Mouse (Mus musculus) CD4-positive, CD25-positive, alpha-beta regulatory T cell, adult 2 months (primary cell): ENCODE measurements at regions not wholly inside any gene's neighbourhood (a gene's known extent, or its start where the extent isn't known, plus 50 kb on each side); places are given as distances from the start of the nearest gene placed in this dataset.

Source experiments
- DNase-seq: peaks from one replicate; pipeline ENCODE4 v3.0.0-alpha.2; 2012; ENCODE audit warnings: low read depth, low spot score

DNA sequence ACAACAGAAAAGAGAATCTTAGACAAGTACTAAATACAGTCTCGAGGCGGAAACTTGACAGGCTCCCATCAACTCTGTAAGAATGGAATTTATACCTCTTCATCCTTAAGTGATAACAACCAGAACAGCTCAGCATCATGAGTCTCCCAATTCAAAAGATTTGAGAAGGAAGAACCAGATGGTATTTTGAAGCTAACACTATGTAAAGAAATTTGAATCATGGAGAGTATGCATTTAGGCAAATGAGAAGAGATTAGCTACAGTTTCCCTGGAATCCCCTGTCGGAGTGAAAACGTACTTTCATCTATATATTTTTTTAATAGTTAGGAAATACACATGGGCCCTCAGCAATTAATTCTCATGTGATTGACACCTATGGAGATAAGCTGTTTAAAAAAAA, 140.9 kb downstream of the Nrip1 start:
- no peak for DNase-seq

DNA sequence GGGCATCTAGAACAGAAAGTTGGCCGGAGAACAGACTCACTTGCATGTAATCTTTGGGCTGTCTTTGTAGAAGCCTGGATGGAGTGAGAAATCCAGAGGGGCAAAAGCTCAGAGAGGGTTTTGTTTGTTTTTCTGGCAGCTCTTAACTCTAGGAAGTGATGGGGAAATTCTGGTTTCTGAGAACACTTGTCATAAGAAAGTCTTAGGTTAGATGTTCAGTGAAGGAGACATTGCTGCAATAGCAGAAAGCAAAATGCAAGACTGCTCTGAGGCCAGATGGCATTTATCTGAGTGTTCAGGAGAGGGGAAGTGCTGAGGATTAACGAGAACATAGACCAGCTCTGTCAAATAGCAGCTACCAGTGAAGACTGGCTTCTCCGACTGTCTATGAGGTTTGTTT, 141.5 kb downstream of the Nrip1 start:
- DNase-seq = no peak

DNA sequence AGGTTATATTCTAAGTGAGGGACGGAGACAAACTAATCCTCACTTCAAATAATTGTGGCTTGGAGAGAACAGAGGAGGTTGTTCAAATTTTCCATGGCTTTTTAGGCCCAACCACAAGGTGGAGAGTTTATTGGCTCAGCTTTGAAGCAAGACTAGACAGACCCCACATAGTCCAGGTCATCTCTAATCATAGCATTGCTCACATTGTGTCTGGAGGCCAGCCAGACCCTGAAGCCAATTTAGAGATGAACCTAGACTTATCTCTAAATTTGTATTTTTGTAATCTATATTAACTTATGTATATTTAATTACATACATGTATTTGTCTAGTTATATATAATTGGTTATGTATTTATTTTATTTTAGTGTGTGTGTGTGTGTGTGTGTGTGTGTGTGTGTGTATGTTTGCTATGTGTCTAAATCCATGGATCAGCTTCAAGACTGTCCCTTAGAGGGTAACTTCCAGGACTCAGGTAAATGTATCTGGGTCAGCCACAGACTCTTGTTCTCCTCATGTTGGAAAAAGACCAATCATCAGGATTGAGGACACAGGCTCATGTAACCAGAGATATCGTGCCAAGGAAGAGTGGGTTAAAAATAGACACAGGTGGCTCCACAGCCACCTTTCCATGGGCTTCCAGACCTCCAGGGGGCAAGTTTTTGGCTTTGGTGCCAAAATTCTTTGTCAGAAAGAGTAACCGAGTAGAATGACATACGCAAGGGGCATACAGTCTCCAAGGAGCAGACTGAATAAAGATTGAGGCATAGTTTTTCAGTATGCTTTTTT, 142.9 kb downstream of the Nrip1 start:
- no peak for DNase-seq

DNA sequence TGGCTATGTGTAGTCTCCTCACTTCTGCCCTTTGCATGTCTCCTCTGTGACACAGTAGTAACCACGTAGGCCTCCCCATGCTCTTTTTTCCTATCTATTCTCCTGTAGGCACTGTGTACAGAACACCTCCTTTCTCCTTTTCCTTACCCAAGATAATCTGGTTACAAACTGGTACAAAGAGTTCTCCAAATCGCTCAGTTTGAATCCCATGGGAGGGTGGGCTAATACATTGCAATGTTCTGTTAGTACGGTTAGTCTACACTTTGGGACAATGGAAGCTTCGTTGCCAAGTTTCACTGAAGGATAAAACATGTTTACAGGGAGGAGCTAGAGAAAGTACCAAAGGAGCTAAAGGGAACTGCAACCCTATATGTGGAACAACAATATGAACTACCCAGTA, 145.2 kb downstream of the Nrip1 start:
- no peak for DNase-seq

DNA sequence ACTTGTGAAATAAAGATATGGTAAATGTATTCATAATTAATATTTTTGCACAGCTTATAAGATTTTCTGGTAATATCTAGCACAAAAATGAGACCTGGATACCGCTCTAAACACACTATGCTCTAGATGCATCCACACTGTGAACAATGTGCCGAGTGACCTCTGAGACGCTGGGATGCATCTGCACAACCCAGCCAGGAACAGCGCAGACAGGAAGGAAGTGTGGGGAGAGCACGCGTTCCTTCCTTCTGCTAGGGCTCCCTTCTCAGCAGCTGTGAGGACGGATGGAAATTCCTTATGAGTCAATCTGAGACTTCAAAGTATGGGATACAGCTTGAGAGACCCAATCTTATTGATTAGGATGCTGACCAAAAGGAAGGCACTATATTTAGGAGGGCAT, 147.2 kb downstream of the Nrip1 start:
- peak; percentile 47 for DNase-seq

DNA sequence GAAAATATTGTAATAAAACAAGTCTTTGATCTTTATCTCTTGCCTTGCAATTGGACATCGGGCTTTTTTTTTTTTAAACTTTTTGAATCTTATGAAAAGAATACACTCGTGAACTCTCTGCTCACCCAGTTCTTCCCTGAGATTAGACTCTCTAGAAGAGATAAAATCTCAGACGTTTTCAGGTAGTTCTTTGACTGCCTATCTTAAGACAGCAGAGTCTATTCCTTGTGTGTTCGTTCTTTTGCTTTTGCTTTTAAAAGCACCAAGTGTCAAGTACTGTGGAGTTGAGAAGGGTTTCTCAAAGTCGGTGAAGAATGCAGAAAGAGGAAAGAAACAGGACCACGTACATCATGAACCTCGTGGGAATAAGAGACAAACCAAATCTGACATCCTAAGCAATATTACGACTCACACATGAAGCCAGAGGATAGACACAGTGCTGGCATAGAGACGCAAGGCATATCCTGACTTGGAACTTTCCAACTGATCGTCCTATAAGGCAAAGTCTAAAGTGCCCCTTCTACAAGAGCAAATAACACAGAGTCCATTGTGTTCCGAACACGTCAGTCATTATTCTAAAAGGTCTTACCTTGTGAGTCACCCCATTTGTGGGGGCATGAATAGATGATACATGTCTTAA, 147.9 kb downstream of the Nrip1 start:
- peak; percentile 53 for DNase-seq

DNA sequence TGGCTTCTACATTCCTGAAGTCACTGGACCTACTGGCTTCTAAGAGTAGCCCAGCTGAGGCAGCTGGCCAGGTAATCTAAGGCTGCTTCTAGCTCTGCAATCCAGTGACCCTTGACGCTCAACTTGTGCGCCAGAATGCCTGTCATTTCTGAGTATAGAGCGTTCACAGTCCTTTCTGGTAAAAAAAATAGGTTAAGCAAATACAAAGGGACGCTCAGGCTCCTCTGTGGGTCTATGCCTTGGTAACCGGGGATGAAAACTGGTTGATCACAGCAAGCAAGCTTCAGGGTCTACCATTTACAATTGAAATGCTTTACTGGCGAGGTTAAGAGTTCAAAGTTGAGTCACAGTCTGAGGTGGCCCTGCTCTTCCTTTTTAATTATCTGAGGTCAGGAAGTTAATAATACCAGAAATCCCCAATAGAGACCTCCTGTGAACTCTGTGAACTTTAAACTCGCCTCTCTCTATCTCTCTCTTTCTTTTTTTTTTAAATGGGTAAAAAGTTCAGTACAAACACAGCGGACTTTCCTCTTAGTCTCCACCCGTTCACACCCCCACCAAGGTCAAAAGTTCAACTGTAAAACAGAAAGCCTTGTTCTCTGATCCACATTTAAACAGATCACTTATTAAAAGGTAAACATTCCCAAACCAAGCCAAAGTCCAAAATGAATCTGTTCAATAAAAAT, 148.6 kb downstream of the Nrip1 start:
- peak; percentile 64 for DNase-seq

DNA sequence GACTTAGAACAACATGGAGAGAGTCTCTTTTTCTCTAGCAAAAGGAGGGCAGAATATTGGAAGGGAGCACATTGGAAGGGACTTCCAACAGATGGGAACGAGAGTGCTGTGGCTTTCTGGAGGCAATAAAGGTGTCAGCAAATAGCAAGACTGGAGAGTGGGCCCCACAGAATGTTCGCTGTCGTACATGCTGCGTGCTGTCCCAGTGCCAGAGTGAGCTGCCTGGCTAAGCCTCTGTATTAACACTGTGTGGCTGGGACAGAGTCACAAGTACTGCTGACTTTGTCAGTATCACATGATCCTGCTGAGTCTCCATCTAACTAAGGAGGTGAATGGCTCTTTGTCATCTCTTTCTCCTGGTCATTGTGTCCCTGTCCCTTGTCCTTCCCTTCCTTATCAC, 149.9 kb downstream of the Nrip1 start:
- no peak for DNase-seq

DNA sequence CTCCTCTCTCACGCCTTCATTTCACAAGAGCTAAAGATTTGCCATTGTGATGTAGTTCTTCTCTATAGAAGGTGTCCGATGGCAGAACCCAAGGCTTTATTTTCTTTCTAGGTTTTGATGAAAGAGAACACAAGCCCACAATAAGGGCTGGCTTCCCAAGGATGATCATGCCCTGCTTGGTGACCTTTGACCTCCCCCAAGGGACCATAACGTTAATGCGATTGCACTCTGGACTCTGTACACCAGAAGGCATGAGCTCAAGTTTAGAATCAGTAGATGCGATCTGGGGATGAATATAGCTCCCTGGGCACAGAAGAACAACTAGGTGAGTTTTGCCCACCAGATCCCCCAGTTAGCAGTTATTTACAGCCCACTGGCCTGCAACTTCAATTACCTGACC, 150.7 kb downstream of the Nrip1 start:
- no peak for DNase-seq

DNA sequence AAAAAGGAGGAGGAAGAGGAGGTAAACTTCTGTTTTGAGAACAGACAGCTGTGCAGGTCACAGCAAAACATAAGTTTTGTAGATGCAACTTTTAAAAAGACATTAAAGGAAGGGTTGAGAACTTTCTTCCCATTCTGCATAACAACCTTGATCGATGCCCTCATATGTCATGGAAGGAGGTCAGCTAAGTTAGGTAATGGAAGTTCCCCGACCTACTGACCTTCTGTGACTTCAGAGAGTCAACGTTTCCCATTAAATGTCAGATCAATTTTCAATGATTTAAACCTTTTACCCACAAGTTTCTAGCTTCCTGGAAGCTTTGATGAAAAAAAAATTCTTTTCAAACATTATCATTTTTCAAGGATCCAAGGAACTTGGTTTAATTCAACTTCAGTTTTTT, 153.2 kb downstream of the Nrip1 start:
- no peak for DNase-seq

DNA sequence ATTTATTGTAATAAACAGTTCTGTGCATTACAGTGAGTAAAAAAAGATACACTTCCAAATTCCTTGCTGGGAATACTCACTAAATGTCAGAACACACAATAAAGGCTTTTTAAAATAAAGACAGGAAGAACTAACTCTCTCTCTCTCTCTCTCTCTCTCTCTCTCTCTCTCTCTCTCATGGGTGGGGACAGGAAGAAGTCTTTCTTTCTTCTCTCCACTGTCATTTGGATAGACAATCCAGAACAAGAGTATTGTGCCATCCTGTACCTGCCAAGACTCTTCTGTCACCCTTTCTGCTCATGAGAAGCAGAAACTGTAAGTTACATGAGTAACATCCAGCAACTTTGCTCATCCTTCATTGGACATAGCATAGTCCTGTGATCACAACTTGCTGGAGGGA, 154.4 kb downstream of the Nrip1 start:
- peak; percentile 29 for DNase-seq

DNA sequence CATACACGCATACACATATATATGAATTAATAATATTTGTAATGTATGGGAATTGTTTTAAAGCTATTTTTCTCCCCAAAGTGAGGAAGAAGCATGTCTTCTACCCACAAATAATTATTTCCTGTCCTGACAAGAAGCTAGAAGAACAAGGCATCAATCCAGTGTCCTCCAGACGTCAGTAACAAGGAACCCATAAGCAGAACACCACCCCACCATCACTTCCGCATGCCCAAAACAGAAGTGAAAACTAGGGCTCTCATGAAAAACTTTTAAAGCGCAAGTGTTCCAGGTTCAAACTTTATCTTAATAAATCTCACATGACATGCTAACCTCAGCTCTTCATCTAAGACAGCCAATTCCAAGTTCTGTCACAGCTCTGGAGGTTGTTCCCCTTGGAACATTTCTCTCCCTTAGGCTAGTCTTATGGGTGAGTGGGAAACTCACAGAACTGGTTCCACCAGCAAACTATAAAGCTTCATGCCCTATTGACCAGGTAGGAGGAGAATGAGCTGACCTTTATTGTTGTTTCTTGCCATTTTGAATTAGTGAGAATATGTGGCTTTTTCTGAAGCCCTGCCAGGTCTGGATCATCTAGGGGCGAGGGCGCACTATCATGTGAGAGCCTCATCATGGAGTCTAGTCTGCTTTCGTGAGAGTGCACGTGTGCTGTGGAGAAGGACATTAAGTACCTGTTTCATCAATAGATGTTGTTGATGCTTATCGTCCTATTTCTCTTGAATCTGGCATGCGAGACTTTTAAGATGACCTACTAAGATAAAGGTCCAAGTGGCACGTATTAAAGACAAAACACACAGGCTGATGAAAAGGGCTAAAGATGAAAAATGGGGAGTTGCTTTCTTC, 155.1 kb downstream of the Nrip1 start:
- DNase-seq = peak; percentile 25

DNA sequence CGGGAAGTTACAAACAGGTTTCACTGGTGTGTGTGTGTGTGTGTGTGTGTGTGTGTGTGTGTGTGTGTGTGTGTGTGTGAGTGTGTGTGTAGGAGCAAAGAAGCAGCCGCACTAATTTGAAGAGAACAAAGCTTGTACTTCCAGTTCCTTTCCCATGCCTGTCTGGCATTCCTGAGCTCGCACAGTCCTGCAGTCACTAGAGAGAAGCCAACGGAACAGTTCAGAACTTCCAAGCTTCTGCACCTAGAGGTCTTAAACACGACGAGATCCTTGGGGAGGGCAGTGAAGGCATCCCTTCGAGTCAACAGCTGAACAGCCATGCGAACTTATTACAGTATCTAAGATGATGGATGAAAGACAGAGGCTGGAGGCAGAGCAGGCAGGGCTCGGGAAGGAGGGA, 157.4 kb downstream of the Nrip1 start:
- no peak for DNase-seq

DNA sequence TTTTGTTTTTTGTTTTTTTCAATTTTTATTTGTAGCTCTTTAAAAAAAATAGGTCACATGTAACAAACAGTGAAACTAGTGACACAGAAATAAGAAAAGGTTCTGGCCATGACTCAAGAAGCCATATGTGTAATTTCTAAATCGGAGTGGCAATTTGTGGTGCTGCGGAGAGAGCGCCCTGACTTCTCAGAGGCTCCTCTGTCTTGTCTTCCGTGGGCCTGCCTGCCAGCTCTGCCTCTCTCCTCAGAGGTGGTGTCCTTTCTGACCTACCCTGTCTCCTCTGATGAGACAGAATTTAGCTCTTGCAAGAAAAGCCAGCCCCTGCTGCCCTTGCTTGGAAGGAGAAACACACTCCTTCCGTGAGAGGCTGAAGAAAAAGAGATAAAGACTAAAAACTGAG, 158.1 kb downstream of the Nrip1 start:
- no peak for DNase-seq

DNA sequence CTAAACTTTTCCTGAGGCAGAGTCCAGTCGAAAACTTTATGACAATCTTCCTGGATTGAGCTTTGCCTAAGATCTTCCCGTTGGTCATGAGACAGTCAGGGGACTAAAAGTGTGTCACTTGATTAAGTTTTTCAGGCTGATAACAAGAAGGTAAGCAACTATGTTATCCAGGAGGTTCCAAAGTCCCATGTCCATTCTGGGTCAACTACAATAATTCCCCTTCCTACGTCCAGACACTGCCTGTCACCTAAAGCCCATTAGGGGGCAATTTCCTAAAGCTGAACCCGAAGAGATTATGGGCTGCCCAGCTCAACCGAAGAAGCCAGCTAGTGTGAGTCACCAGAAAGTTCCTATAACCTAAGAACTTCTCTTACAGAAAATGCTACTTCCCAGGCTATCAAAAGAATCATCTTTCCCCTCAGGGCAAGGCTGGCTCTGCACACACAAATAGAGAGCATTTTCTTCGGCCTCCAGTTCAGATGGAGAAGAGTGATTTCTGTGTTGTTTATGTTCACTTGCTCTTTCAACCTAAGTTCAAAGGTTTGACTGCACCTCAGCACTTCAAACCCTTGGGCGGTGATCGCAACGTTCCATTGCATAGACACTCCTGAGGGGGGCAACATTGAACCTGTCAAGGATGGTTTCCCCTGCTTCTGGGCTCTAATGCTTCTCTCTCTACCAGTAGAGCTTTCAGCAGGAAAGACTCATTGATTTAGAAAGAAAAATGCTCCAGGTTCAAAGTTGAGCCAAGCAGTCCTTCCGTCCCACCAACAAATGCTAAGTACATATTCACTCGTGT, 171.7 kb downstream of the Nrip1 start:
- DNase-seq = peak; percentile 83

DNA sequence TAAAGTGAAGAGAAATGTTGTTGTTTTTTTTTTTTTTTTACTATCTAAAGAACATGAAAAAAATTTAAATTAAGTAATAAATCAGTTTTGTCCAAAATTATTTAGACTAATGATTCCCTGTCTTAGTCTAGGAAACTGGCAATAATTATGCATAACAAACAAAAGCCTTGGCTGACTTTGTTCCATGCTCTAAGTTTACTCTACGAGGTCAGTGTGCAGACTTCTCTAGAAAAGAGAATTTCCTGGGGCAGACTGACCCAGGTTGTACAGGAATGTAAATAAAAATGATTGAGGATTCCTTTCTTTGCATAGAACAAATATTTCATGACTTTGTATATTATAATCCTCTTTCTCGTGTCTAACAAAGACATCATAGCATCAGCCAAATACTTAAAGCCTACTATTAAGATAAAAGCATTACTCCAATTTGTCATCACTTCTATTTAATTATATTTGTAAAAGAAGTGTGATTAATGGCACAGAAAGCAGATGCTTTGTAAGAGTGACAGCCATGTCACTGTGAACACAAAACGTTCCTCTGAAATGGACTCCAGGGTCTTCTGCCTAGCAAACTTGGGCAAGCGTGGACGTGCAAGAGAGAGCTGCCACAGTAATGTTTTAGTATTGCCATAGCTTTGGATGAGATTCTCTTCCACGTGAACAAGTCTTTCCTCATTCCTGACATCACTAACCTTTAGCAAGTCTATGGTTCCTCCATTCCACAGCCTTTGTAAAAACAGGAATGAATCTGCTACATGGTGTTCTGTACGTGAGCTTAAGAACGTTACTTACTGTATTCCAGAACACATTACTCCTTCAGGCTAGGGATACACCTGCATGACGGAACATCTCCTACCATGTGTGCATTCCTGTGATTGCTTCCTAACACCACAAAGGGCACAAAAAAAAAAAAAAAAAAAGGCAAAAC, 172.6 kb downstream of the Nrip1 start:
- no peak for DNase-seq

DNA sequence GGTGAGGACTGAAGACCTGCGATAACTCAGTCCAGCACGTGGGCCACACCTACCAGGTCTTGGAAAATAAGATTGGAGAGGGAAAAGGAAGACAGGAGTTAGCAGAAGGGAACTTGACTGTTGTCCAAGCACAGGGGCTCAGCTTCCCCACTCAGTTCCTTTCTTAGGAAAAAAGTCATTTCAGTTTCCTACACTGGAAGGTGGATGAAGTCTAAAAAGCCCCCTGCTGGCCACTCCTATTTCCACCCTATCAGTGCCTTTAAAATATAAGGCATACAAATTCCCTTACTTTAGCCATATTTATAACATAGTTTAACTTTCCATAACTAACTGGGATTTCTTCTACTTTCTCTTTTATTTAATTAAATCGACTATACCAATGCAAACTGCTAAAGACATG, 173.4 kb downstream of the Nrip1 start:
- peak; percentile 54 for DNase-seq

DNA sequence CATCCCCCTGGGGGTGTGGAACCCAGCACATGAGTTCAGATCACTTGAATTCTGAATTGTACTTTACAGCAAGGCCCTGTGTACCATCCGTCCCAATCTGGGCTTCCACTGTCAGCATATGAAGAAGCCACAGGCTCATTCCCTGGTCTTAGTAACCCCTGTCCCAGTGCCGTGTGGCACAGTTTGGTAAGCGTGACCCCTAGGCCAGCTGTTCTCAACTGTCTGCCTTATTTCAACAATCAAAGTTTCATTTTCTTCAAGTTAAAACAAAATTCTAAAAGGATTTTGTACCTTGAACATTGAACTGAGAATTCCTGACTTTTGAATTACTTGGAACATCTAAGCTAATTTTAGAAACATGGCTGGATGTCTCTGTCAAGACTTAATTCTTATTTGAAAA, 174.6 kb downstream of the Nrip1 start:
- no peak for DNase-seq

DNA sequence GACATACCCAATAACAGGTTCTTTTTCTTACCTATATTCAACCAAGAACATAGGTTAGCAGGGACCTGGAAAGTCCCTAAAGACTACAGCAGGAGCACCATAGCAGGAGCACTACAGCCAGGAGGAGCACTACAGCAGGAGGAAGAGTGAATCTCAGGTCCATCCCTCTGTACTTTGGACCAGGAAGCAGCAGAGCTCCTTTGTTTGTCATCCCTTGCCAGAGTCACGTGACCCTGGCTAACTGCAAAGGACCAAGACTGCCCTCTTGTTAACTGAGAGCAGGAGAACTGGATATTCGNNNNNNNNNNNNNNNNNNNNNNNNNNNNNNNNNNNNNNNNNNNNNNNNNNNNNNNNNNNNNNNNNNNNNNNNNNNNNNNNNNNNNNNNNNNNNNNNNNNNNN, 172.2 kb upstream of the Samsn1 start:
- DNase-seq = no peak

DNA sequence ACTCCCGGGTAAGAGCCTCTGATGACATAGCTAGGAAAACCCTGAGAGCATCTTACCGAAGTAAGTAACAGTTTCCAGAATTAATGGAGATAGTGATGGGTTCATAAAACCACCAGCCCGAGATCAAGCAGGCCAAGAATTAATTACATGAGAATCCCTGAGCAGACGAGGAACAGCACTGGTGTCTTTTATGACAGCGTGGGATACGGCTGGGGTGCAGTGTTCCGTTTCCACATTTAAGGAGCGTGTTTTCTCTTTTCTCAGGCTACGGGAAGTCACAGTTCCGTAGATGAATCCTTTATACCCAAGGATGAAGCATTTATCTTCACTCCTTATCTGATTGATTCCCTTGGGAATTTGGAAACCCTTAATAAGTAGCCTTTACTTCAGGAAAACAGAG, 169.1 kb upstream of the Samsn1 start:
- no peak for DNase-seq
